Mouse (Mus musculus) layer of hippocampus, adult 11-12 months (tissue): ENCODE data around the gene Dnal1.
A peak's percentile ranks its signal among the peaks of the same experiment; 100 is the strongest.

Source experiments
- DNase-seq: peaks from one replicate; pipeline ENCODE4 v3.0.0; 2022; ENCODE audit warnings: low spot score

The Dnal1 gene

GRCm38 (mm10) chr12:84128576-84128975 lies 14.4 kb downstream of the Dnal1 start:
- DNase-seq: peak; percentile 60

- DNase-seq: no peak
These were observed 15.8 kb downstream of the Dnal1 start for GRCm38 (mm10) chr12:84129931-84130330.

- DNase-seq: no peak
These were observed 18.1 kb downstream of the Dnal1 start for GRCm38 (mm10) chr12:84132265-84132664.

GRCm38 (mm10) chr12:84137131-84137530 lies 23.0 kb downstream of the Dnal1 start:
- DNase-seq: no peak

- no peak for DNase-seq
These were observed 26.0 kb downstream of the Dnal1 start for GRCm38 (mm10) chr12:84140135-84140534.

- DNase-seq: no peak
These were observed 27.1 kb downstream of the Dnal1 start for GRCm38 (mm10) chr12:84141271-84141670.

GRCm38 (mm10) chr12:84142281-84143050 lies 28.3 kb downstream of the Dnal1 start:
- DNase-seq: no peak

- peak; percentile 70 for DNase-seq
These were observed 33.9 kb downstream of the Dnal1 start, which contains the start of gene Pnma1 for GRCm38 (mm10) chr12:84147954-84148621. Gene Pnma1, minus strand, starts transcription at chr12:84148489.

GRCm38 (mm10) chr12:84148622-84149012 lies 34.5 kb downstream of the Dnal1 start:
- DNase-seq: no peak

GRCm38 (mm10) chr12:84149971-84150370 lies 35.8 kb downstream of the Dnal1 start:
- no peak for DNase-seq

- no peak for DNase-seq
These were observed 36.8 kb downstream of the Dnal1 start for GRCm38 (mm10) chr12:84150976-84151375.

- DNase-seq: no peak
These were observed 37.7 kb downstream of the Dnal1 start for GRCm38 (mm10) chr12:84151911-84152310.

- DNase-seq: no peak
These were observed 38.4 kb downstream of the Dnal1 start for GRCm38 (mm10) chr12:84152352-84153190.

- DNase-seq: no peak
These were observed 39.2 kb downstream of the Dnal1 start for GRCm38 (mm10) chr12:84153414-84153813.

GRCm38 (mm10) chr12:84154786-84155522 lies 40.8 kb downstream of the Dnal1 start:
- no peak for DNase-seq

GRCm38 (mm10) chr12:84155523-84155871 lies 41.3 kb downstream of the Dnal1 start:
- no peak for DNase-seq

- no peak for DNase-seq
These were observed 42.0 kb downstream of the Dnal1 start for GRCm38 (mm10) chr12:84156210-84156609.

GRCm38 (mm10) chr12:84158156-84158555 lies 44.0 kb downstream of the Dnal1 start:
- DNase-seq: no peak

- DNase-seq: no peak
These were observed 46.3 kb downstream of the Dnal1 start for GRCm38 (mm10) chr12:84160491-84160890.

- DNase-seq: no peak
These were observed 47.0 kb downstream of the Dnal1 start for GRCm38 (mm10) chr12:84161116-84161515.

GRCm38 (mm10) chr12:84161616-84162433 lies 47.7 kb downstream of the Dnal1 start:
- no peak for DNase-seq
